Mouse (Mus musculus) cerebellum, adult 11 months (tissue): ENCODE data around the gene Tirap.

Source experiments
- DNase-seq: peaks from one replicate; pipeline ENCODE4 v3.0.0; 2022

Gene Tirap

DNA sequence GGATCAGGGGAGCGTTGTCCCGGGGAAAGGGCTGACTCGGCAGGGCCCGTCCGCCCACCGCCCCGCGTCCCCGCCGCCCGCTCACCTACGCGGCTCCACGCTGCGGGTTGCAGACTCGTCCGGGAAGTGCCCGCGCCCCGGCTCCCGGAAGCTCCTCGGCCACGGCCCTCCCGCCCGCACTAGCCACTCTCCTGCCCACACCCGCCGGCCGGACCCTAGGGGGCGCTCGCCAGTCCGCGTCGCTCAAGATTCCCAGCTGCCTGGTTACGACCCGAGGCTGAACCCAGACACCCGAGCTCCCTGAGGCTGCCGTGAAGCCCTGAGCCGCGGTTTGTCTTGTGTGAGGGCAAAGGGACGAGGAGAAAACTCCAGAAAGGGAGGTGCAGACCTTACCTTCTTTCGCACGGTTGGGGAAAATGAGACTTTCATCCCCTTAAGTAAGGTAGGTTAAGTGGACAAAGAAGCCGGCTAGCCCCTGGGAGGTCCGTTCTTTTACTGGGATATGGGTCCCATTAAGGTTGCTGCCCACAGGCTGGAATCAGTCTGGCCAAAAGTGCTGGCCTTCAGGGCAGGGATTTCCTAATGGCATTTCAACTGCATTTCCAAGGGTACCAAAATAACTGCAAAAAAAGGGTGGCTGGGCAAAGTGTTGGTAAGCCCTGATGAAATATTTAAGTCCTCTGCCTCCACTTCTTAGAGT lies at the start of gene Tirap, which contains the start of gene Srpr:
Tirap (minus strand) TSS at position 520 of the 700 bp plus-strand sequence.
Srpr (plus strand) TSS at position 404 of the 700 bp plus-strand sequence.
- DNase-seq = peak; percentile 89

DNA sequence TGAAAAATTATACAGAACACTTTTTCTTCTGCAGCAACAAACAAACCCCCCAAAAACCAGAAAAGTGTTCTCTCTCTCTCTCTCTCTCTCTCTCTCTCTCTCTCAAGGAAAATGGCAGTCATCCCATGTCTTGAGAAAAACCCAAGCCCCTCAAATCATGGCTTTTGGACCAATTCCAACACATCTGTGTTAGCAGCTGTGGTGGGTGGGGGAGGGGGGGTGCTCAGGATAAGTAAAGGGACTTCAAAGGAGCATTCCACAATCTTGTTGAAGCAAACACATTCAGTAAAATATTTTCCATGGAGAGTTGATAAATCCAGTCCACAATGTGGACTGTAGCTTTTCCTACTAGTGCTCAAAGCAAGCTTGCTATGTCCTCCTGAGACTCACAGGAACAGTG lies 49.4 kb upstream of the Tirap start:
- DNase-seq = no peak

DNA sequence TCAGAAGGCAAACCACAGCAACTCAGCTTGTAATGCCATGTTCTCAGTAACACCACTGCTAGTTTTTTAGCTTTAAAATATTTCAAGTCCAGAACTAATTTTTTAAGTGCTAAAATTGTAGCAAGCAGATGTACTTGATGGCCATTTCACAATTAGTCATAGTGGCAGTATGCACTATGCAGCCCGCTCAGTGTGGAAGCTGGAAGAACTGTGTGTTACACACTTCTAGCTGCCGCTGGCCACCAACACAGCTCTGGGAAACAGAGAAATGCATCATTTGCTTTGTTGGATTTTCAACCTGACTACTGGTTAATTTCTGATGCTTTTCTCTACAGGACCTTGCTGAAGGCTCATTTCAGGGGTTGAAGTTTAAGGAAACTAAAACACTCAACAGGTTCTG lies 47.3 kb upstream of the Tirap start:
- DNase-seq = no peak

GRCm38 (mm10) chr9:35239734-35240133 lies 39.6 kb upstream of the Tirap start:
- DNase-seq = no peak

- DNase-seq = no peak
Observed at GRCm38 (mm10) chr9:35238915-35239571, 39.0 kb upstream of the Tirap start.

DNA sequence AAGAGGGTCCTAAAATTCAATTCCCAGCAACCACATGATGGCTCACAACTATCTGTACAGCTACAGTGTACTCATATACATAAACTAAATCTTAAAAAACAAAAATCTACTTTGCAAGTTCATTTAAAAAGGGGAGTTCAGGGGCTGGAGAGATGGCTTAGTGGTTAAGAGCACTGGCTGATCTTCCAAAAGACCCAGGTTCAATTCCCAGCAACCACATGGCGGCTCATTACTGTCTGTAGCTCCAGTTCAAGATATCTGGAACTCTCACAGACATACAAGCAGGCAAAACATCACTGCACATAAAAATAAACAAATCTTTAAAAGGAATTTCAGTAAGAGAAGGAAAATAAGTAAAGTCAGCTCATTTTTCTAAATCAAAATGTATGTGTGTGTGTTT lies 38.3 kb upstream of the Tirap start:
- no peak for DNase-seq

DNA sequence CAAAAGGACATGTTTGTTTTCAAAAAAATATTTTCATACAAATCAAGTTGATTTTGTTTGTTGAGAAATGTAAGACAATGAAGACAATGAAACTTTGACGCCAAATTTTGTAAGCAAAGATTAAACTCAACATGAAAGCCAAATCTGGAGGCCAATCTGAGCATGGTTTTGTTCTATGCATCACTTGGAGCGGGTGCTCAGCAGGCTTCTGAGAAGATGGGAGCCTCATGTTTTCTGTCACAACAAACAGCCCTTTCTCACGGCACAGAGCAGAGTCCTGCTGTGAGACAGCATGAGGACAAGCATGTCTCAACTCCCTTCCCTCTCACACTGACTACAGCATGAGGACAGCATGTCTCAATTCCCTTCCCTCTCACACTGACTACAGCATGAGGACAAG lies 35.9 kb upstream of the Tirap start:
- no peak for DNase-seq

- no peak for DNase-seq
Observed at GRCm38 (mm10) chr9:35228671-35229070, 28.6 kb upstream of the Tirap start.

GRCm38 (mm10) chr9:35223466-35223865 lies 23.4 kb upstream of the Tirap start:
- no peak for DNase-seq

DNA sequence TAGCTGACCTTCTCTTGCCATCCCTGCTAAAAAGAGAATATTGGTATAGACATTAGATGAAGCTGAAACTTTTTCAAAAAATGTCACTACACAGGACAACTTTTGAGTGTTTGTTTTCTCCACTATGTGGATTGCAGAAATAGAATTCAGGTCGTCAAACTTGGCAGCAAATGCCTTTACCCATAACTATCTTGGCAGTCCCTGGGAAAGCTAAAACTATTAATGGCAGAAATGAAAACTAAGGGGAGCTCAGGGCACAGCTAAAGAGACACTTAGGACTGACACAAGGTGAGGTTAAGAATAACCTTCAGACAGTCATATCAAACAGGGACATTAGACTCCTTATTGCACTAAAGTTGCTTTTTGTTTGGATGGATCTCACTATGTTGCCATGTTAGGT lies 17.9 kb upstream of the Tirap start:
- no peak for DNase-seq

GRCm38 (mm10) chr9:35211573-35212511 lies 11.8 kb upstream of the Tirap start:
- no peak for DNase-seq

DNA sequence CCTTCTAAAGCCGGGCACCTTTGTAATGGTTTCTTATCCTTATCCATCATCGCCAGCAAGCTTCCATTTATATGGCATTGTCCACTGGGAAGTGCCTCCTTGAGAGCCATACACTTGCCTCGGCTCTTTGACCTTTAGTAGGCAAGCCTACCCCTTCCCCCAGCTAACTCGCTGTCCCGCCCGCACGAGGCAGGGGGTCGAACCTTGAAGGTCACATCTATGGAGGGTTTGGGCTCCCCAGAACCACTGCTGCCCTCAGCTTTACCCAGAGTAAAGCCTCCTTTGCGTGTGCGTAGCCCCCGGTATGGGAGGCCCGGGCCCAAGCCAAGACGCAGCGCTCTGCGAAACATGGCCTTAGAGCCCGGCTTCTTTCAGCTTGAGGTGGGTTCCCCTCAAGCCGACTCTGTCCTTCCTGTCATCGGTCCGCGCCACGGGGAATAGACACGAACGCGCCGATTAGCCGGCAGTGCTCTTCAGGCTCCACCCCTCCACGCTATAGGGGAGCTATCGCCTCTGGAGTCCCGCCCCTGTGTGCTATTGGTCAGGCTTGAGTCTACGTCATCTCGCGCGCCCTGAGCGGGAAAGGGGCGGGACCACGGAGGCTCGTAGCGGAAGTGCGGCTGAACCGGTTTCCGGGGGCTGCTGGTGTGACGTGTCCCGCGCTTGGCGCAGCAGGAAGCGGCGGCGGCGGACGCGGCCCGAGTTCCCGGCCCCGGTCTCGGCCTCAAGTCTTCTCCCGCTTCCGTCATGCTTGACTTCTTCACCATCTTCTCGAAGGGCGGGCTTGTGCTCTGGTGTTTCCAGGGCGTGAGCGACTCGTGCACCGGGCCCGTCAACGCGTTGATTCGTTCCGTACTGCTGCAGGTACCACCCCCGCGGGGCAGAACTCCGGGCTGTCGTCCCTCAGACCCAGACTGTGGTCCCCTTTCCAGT lies 10.7 kb upstream of the Tirap start, which contains the start of gene Foxred1:
Foxred1 (minus strand) TSS at position 514 of the 933 bp plus-strand sequence.
- peak; percentile 99 for DNase-seq

GRCm38 (mm10) chr9:35204421-35204820 lies 4.3 kb upstream of the Tirap start:
- no peak for DNase-seq

- DNase-seq = no peak
Observed at GRCm38 (mm10) chr9:35203536-35203935, 3.4 kb upstream of the Tirap start.

GRCm38 (mm10) chr9:35200529-35201060 lies 504 bp upstream of the Tirap start:
- DNase-seq = no peak

GRCm38 (mm10) chr9:35198945-35199771 lies 933 bp downstream of the Tirap start:
- DNase-seq = no peak

- no peak for DNase-seq
Observed at GRCm38 (mm10) chr9:35198351-35198750, 1.7 kb downstream of the Tirap start.

DNA sequence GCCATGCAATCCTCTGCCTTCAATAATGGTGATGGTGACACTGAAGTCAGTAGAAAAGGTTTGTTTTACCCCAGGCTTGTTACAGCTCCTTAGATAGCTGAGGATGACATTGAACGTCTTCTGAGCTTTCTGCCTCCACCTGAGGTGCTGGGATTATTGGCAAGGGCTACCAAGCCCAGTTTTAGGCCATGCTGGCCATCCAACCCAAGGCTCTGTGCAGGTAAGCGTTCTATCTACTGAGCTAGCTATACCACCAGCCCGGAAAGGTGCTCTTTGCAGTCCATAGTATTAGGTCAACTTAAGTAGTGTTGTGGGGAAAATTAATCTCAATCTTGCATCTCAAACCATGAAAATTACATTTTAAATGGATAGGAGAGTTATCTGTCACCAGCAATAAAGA lies 2.5 kb downstream of the Tirap start:
- DNase-seq = no peak

GRCm38 (mm10) chr9:35194048-35194447 lies 6.0 kb downstream of the Tirap start:
- no peak for DNase-seq

- no peak for DNase-seq
Observed at GRCm38 (mm10) chr9:35192983-35193542, 7.0 kb downstream of the Tirap start.

DNA sequence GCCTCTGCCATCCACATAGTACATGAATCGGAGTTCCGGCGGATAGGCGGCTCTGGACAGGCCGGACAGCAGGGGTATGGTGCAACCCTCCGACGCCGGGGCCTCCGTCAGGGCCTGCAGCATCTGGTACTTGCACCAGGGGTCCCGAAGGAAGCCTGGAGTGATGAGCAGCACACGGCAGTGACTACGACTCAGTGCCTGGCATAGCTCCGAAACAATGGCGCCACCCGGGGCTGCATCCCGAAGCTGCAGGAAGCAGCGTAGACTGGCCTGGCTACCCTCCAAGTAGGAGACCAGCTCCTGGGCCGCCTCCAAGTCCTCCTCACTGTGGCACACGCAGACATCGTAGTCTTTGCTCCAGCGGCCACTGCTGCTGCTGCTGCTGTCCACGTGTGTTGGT lies 11.4 kb downstream of the Tirap start:
- peak; percentile 36 for DNase-seq
